Mouse (Mus musculus) bone marrow macrophage, adult 2 months (primary cell): ENCODE data around the gene Samd4b. TPM values are rescaled to one million over a fixed set of nuclear protein-coding genes. Genes with fewer than 3 reads are reported as not detected.

Experiments used
- H3K27ac ChIP-seq: 2 replicates; pipeline ENCODE4 v1.5.1; 2012; ENCODE audit warnings: low read depth, low read length; ENCODE audit not compliant: insufficient read depth
- H3K4me1 ChIP-seq: 2 replicates; pipeline ENCODE4 v1.6.1; 2012; ENCODE audit warnings: low read length; ENCODE audit not compliant: control insufficient read depth, insufficient read depth
- H3K4me3 ChIP-seq: 2 replicates; pipeline ENCODE4 v1.5.1; 2012; ENCODE audit warnings: mild to moderate bottlenecking, low read length, moderate library complexity; ENCODE audit not compliant: insufficient read depth
- CTCF ChIP-seq: IDR thresholded peaks from 2 replicates; pipeline ENCODE4 v1.5.1; 2012; ENCODE audit warnings: low read depth, mild to moderate bottlenecking, low read length, moderate library complexity
- POLR2A ChIP-seq: IDR thresholded peaks from 2 replicates; pipeline ENCODE4 v1.6.1; 2012; ENCODE audit warnings: mild to moderate bottlenecking, low read depth, low read length, borderline replicate concordance
- polyA plus RNA-seq: library from polyadenylated mRNA; stranded (reverse); fragments of >200 nt; gene quantifications from 2 replicates; pipeline ENCODE4 v1.2.4, GENCODE M21; 2012; ENCODE audit not compliant: missing spikeins, insufficient read depth, insufficient read length

The Samd4b gene
- 39.4 and 47.4 TPM in 2 replicates for polyA plus RNA-seq

- Histone ChIP-seq H3K4me1 (peaks cover 38% of the 10 kb centered on the region), H3K4me3 (peak within 1 kb of the TSS; percentile 62), H3K27ac (0 out of 2 replicates have a peak within 1 kb of the TSS, but pooled peaks have one; percentile 13)
- TF ChIP-seq POLR2A (peak; percentile 90), CTCF (no peak)
Measured at GRCm38 (mm10) chr7:28597642-28598446, at the start of gene Samd4b, which contains the start of gene Pak4. Samd4b (minus strand) TSS chr7:28598144. Pak4 (minus strand) TSS chr7:28598185.

- Histone ChIP-seq H3K27ac (no peak overlapping the region), H3K4me1 (no peaks in the 10 kb centered on the region), H3K4me3 (no peak overlapping the region)
- TF ChIP-seq POLR2A (no peak), CTCF (0 out of 2 replicates have a peak, but pooled peaks have one; percentile 12)
Measured at GRCm38 (mm10) chr7:28647016-28647415, 49.1 kb upstream of the Samd4b start.

GRCm38 (mm10) chr7:28645947-28646475, 48.1 kb upstream of the Samd4b start:
- TF ChIP-seq POLR2A: no peak
- TF ChIP-seq CTCF: no peak

GRCm38 (mm10) chr7:28645366-28645765, 47.4 kb upstream of the Samd4b start:
- no peaks in the 10 kb centered on the region for H3K4me1 ChIP-seq
- H3K4me3 ChIP-seq: no peak overlapping the region
- no peak for TF ChIP-seq CTCF
- TF ChIP-seq POLR2A: no peak
- H3K27ac ChIP-seq: no peak overlapping the region

More at GRCm38 (mm10) chr7:28645947-28646475, 48.1 kb upstream of the Samd4b start:
- Histone ChIP-seq H3K4me1 (no peaks in the 10 kb centered on the region), H3K27ac (no peak overlapping the region), H3K4me3 (no peak overlapping the region)

GRCm38 (mm10) chr7:28641546-28641945, 43.6 kb upstream of the Samd4b start:
- TF ChIP-seq CTCF (no peak), POLR2A (no peak)

GRCm38 (mm10) chr7:28637511-28637910, 39.6 kb upstream of the Samd4b start:
- H3K27ac ChIP-seq: no peak overlapping the region
- no peak for TF ChIP-seq POLR2A
- no peak for TF ChIP-seq CTCF
- no peak overlapping the region for H3K4me3 ChIP-seq
- peaks cover 3% of the 10 kb centered on the region for H3K4me1 ChIP-seq

More at GRCm38 (mm10) chr7:28641546-28641945, 43.6 kb upstream of the Samd4b start:
- Histone ChIP-seq H3K4me1 (peaks cover 3% of the 10 kb centered on the region), H3K27ac (no peak overlapping the region), H3K4me3 (no peak overlapping the region)

DNA sequence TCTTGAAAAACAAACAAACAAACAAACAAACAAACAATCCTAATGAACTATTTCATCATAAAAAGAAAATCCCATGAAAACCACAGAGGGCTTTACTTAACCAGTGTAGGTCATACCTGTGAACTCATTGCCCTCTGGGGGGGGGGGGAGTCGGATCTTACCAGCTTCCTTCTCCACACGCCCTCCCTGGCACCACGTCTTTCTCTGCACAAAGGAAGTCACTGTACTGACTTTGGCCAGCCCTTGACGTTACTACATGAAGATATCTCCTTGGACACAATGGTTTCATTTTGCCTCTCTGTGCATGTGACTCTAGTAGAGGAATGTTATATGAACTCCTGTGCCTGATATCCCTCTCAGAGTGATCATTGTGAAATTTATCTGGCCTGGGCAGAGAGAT, 36.2 kb upstream of the Samd4b start:
- TF ChIP-seq POLR2A (no peak), CTCF (no peak)
- H3K27ac ChIP-seq: no peak overlapping the region
- H3K4me3 ChIP-seq: no peak overlapping the region

DNA sequence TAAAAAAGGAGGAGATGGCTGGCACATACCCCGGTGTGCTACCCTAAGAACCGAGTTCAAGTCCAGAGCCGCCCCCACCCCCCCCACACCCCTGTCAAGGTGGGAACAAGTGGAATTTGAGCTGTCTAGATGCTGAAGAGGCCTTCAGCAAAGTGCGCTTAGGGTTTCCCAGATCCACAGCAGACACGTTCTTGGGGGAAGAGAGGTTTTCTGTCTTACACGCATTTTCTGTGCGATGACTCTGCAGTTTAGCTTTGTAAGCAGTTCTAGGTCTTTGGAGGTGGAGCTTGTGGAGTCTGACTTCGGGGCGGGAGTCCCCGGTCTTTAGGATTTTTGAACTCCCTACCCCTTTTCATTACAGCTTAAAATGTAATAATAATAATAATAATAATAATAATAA, 33.1 kb upstream of the Samd4b start, which contains the start of gene Acp7:
Gene Acp7 (minus strand): TSS at position 260 of the 400 bp plus-strand sequence.
- TF ChIP-seq POLR2A (no peak), CTCF (no peak)
- H3K4me1 ChIP-seq: no peaks in the 10 kb centered on the region
- no peak within 1 kb of the TSS for H3K27ac ChIP-seq
- no peak within 1 kb of the TSS for H3K4me3 ChIP-seq

More for the DNA sequence above, 36.2 kb upstream of the Samd4b start:
- H3K4me1 ChIP-seq: peaks cover 3% of the 10 kb centered on the region

GRCm38 (mm10) chr7:28624791-28625190, 26.8 kb upstream of the Samd4b start:
- Histone ChIP-seq H3K27ac (no peak overlapping the region), H3K4me3 (no peak overlapping the region), H3K4me1 (no peaks in the 10 kb centered on the region)
- TF ChIP-seq POLR2A: no peak
- no peak for TF ChIP-seq CTCF
